ENCODE assay signal across 8 mouse cellular contexts in genomic region chr5:24596519-24597171, GRCm38 (mm10). TPM values are rescaled to one million over a fixed set of nuclear protein-coding genes. Genes with fewer than 3 reads are reported as not detected.
DNase-seq lines count a peak whose midpoint lies in the region; ATAC-seq lines count a peak whose summit lies in the region.

No protein-coding gene starts in this region.

- H3K4me3 ChIP-seq in forebrain, embryonic 13.5 days = peak overlapping the region; percentile 31

- H3K27me3 ChIP-seq in forebrain, embryonic 13.5 days = no peaks in the 10 kb centered on the region

- WGBS in forebrain, embryonic 13.5 days = 1% methylated on average over 11 of the region's 11 CpGs

- H3K4me1 ChIP-seq in forebrain, embryonic 13.5 days = peaks cover 78% of the 10 kb centered on the region

- peak overlapping the region; percentile 63 for H3K4me2 ChIP-seq in forebrain, embryonic 13.5 days

- peak overlapping the region; percentile 100 for H3K27ac ChIP-seq in forebrain, embryonic 13.5 days

- peak overlapping the region; percentile 66 for H3K9ac ChIP-seq in forebrain, embryonic 13.5 days

- DNase-seq in gastrocnemius, adult 18-20 months (ENCODE audit: low spot score) = peak; percentile 59
- no peak for DNase-seq in gastrocnemius, adult 8-10 months (ENCODE audit: low spot score in 2 of 2)
- peak; percentile 80 for DNase-seq in MN1 (ENCODE audit: low spot score)
- peak; percentile 48 for DNase-seq in lung, postnatal 25 days (ENCODE audit: low spot score)
- peak; percentile 61 for DNase-seq in right cerebral cortex, postnatal 14 days
- no peak for DNase-seq in urinary bladder, adult 18-20 months (ENCODE audit: low spot score in 2 of 2)

- peaks cover 41% of the 10 kb centered on the region for H3K36me3 ChIP-seq in forebrain, embryonic 13.5 days (ENCODE audit: poor library complexity, severe bottlenecking)

- no peaks in the 10 kb centered on the region for H3K9me3 ChIP-seq in forebrain, embryonic 13.5 days (replicated peaks)

- ATAC-seq in forebrain, embryonic 13.5 days = peak; percentile 67
- ATAC-seq in inflammation-experienced regulatory T-cells, adult 6 months = peak; percentile 67

RNA-seq across cellular contexts. Expression of gene Chpf2, which starts 10.1 kb away (rescaled TPM):
- total RNA-seq in gastrocnemius, adult 18-20 months (2021) = 10 to 100 TPM in 1 of 2 experiments, 1 to 10 TPM in 1; 8.9 to 10.3 TPM
- total RNA-seq in gastrocnemius, adult 8-10 months (2022) = 10 to 100 TPM in 3 of 4 experiments, 1 to 10 TPM in 1; 8.5 to 14.5 (median 12.4) TPM
- 15.0 and 17.2 TPM in 2 replicates for polyA plus RNA-seq in forebrain, embryonic 13.5 days (2015; fragmentation: Nextera tagmentation; extraction: Ambion mirVana)
- 10 to 100 TPM in 2 of 3 experiments, 1 to 10 TPM in 1; 8.5 to 12.9 (median 10.0) TPM for polyA plus RNA-seq in inflammation-experienced regulatory T-cells, adult 6 months (2017; shearing (Covaris generic))

RNA-seq across cellular contexts. Expression of gene Abcf2, which starts 19.4 kb away (rescaled TPM):
- total RNA-seq in gastrocnemius, adult 18-20 months (2021) = 100 to 1,000 TPM; 108 to 112 TPM
- 100 to 1,000 TPM; 114 to 132 (median 122) TPM for total RNA-seq in gastrocnemius, adult 8-10 months (2022)
- 117 and 124 TPM in 2 replicates for polyA plus RNA-seq in forebrain, embryonic 13.5 days (2015; fragmentation: Nextera tagmentation; extraction: Ambion mirVana)
- 10 to 100 TPM; 52.1 to 67.7 (median 61.3) TPM for polyA plus RNA-seq in inflammation-experienced regulatory T-cells, adult 6 months (2017; shearing (Covaris generic))

RNA-seq across cellular contexts. Expression of gene Smarcd3, which starts 27.6 kb away (rescaled TPM):
- 100 to 1,000 TPM; 199 to 207 TPM for total RNA-seq in gastrocnemius, adult 18-20 months (2021)
- total RNA-seq in gastrocnemius, adult 8-10 months (2022) = 100 to 1,000 TPM; 207 to 267 (median 221) TPM
- 111 and 114 TPM in 2 replicates for polyA plus RNA-seq in forebrain, embryonic 13.5 days (2015; fragmentation: Nextera tagmentation; extraction: Ambion mirVana)
- polyA plus RNA-seq in inflammation-experienced regulatory T-cells, adult 6 months (2017; shearing (Covaris generic)) = 1 to 10 TPM in 1 of 3 experiments, under 1 TPM in 2; 0.50 to 1.9 (median 0.69) TPM

RNA-seq across cellular contexts. Expression of gene 4931409K22Rik, which starts 40.0 kb away (rescaled TPM):
- not detected for total RNA-seq in gastrocnemius, adult 18-20 months (2021)
- not detected for total RNA-seq in gastrocnemius, adult 8-10 months (2022)
- 0.62 TPM in 2 replicates for polyA plus RNA-seq in forebrain, embryonic 13.5 days (2015; fragmentation: Nextera tagmentation; extraction: Ambion mirVana)
- polyA plus RNA-seq in inflammation-experienced regulatory T-cells, adult 6 months (2017; shearing (Covaris generic)) = not detected

RNA-seq across cellular contexts. Expression of gene Asb10, which starts 55.9 kb away (rescaled TPM):
- total RNA-seq in gastrocnemius, adult 18-20 months (2021) = 100 to 1,000 TPM; 101 to 107 TPM
- 100 to 1,000 TPM; 101 to 130 (median 119) TPM for total RNA-seq in gastrocnemius, adult 8-10 months (2022)
- polyA plus RNA-seq in forebrain, embryonic 13.5 days (2015; fragmentation: Nextera tagmentation; extraction: Ambion mirVana) = 0.06 and 0.15 TPM in 2 replicates
- polyA plus RNA-seq in inflammation-experienced regulatory T-cells, adult 6 months (2017; shearing (Covaris generic)) = not detected

Comparison
In these comparisons a context has a peak if more than half of its experiments do, and no peak if none do; other contexts are left out.
1. DNase-seq: peak in gastrocnemius, adult 18-20 months (single experiment), MN1 (single experiment), lung, postnatal 25 days (single experiment) and right cerebral cortex, postnatal 14 days (single experiment); none in gastrocnemius, adult 8-10 months (0 of 2) and urinary bladder, adult 18-20 months (0 of 2).